Mouse (Mus musculus) thymus, postnatal 36 days (tissue): ENCODE data around the gene Fank1.

ENCODE experiments used
- DNase-seq, 2 experiments: peaks; one replicate each; pipeline ENCODE4 v3.0.0; 2022; ENCODE audit warnings: mixed read lengths in 2 of 2

The Fank1 gene

DNA sequence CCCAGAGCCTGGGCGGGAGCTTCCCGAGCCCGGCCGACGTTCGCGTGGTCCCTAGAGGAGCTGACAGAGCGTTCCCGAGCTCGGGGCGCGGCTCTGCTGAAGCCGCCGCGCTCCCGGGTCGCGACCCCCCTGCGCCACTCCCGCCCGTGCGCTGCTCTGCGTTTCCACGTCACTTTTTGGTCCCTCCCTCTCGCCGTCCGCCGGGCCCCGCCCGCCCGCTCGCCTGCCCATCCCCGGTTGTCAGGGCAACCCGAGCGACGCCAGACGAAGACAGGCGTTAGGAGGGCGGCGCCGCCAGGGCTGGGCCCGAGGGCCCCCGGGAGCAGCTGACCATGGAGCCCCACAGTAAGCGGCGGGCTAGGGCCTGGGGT lies at the start of gene Fank1:
Gene Fank1 (plus strand): TSS at position 236 of the 371 bp plus-strand sequence.
- DNase-seq: peak; percentile 87 to 90

DNA sequence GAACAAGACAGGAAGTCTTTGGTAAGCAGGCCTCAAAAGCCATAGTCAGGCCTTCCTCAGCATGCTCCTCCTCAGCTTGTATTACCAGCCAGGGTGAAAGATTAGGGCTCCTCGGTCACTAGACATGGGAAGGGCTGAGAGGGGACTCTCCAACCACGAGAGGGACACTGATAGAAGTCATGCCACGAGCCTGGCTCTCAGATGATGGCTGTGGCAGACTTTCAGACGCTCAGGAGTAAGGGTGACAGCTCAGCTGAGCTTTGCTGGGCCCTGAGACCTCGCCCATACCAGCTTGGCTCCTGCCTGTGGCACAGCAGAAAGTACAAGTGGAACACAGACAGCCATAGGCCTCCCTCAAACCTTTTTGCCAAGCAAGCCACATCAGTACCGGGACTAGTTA lies 49.6 kb upstream of the Fank1 start:
- no peak for DNase-seq

DNA sequence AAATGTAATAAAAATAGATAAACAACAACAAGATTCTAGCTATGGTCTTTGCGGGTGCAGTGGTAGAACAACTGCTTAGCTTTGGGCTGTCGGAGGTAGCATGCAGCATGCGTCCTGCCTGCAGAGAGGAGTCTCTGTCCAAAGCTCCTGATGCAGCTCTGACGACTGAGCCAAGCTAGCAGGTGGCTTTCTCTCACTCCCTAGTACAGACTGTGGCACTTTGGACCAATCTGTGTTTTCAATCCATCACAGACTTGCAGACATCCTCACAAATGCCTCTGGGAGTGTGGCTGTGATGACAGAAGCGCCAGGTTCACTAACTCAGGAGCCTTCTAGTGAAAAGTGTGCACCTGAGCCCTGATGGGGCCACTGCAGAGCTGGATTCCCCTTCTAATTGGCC lies 47.3 kb upstream of the Fank1 start:
- DNase-seq: no peak

DNA sequence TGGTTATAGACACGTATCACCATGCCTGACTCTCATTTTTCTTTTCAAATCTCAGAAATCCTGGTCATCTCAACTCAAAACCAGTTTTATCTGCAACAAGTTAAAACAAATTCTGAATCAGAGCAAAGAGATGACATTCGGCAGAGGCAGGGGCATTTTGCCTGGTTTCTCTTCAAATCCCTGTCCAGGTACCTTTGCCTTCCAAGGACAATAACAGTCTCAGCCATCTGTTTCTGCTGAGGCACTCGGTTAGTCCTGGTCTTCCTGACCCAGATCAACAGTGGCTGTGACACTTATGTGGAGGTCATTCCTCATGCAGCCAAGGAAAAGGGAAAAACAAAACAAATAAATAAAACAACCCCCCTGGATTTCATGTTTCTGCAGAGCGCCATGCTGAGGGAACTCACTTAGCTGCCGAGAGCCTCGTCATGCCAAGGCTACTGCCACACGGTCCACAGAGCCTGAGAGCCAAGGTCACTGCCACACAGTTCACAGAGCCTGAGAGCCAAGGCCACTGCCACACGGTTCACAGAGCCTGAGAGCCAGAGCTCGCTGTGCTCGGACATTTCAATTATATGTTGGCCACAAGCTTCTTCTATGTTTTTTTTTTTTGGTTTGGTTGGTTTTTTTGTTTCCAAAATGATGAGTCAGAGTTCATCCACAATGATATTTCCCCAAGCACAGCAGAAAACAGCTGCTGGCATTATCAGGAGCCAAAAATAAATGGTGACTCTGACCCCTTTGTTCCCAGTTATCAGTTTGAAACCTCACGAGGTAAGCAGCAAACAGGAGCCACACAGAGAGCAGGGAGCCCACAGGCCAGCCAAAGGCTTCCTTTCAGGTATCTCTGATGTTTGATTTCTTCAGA lies 46.1 kb upstream of the Fank1 start:
- DNase-seq: no peak

DNA sequence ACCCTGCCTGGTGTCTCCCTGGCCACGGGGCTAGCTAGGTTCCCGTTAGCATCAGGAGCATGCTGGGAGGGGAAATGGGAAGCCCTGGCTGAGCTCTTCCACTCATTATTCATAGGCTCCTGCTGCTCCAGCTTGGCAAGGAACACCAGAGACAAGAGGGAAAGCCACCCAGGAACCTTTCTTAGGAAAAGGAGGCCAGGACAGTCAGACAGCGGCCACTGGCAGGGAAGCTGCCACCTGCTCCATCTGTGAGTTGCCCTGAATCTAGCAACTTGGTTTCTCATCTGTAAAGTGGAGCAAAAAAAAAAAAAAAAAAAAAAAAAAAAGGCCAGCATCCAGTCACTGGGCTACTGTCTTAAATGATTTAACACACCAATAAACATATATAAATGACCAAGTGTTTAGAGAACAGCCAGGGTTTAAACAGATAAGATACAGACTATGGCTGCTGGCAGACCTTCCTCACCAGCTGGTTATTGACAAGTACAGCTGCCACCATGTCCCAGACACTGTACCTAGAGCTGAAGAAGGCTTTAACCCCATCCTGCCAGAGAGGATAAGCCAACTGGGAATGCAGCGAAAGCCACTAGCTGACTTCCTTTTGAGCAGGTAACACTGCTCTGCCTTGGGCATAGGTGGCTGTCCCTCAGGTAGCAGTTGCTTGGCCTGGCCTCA lies 44.6 kb upstream of the Fank1 start:
- DNase-seq: no peak

GRCm38 (mm10) chr7:133740558-133740957 lies 36.1 kb upstream of the Fank1 start:
- no peak for DNase-seq

DNA sequence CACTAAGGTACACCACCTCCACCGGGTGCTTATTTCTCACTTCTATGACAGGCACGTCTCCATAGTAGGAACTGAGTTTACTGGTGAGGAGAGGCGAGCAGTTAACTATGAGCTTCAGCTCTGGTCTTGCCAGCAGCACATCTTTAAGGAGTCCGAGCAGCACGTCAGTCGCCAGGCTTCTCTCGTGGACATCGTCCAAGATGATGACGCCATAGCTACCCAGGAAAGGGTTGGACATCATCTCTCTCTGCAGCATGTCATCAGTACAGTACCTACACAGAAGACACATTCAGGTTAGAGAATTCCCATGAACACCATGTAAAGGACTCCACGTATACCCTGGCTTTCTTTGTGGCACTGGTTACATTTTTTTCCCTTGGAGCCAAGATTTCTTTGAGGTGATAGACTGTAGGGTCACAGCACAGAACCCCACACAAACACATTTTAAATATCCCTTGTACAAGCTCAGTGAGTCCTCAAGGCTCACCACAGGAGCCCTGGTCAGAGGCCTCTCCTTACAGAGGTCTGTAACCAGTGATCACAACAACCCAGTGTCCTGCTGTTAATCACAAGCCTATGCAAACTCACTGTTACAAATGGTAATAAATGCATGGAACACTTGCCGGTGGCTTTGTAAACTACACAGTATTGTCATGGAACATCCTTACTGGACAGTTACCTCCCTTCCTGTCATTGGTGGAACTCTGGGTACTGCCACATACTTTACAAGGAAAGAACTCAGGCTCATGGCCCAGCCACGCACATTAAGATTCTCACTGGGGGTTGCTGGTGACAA lies 33.9 kb upstream of the Fank1 start:
- DNase-seq: no peak

DNA sequence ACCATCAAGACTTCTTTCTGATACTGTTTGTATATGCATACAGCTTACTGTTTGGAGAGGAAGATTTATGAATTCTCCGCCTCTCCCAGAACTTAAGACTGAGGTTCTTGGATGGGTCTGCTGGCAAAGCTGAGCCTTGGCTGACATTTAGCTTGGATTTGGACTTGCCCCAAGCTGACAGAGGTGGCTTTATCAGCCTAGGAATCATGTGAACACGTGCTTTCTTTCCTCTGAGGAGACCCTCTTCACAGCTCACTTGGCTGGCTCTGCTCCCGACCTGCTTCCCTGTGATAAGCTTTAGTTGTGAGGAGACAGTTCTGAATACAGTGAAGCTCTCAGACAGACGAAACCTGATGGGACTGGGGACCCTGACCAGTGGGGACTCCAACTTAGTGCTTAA lies 33.0 kb upstream of the Fank1 start:
- DNase-seq: no peak

DNA sequence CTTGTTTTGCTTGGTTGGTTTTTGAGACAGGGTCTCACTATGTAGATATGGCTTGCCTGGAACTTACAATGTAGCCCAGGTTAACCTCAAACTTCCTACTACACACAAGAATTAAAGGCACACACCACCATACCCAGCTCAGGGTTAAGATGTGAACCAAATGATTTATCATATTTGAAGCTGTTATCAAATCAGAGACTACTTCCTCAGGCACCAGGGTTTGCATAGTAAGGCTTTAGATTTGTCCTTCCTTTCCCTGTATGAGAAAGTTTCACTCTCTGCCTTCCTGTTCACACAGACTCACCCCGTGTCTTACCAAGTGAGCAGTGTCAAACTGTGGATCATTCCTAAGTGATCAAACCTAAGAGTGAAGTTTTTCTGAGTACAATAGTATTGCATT lies 32.5 kb upstream of the Fank1 start:
- DNase-seq: no peak

DNA sequence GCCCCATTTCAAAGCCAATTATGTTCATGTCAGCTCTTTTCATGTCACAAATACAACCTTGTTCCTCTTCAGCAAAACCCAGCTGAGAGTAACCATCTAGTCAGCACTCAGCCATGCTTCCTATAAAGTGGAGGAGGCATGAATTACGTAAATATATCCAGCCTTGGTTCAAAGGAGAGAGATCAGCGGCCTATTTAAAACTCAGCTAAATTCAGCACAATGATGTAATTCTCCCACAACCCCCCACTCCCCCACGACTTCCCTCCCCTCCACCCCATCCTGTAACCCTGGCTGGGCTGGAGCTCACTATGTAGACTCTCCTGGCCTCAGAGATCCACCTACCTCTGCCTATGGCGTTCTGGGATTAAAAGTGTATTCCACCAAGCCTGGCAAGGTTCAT lies 32.0 kb upstream of the Fank1 start:
- DNase-seq: no peak

DNA sequence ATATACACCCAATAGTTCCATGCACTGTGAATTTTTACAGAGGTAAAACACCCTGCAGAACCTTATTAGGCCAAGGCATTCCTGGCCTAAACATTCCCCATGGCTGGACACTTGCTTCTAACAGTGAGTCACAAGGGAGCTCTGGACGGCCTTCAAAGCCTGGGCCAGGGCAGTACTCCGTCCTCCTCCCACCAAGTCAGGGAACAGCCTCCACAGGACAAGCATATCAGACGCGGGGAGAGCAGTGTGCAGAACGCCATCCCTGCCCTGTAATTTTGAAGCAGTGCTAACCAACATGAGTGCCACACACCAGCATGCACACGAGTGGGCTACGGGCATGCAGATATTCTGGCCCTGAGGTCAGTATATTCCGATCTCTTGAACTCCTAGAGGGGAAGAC lies 29.3 kb upstream of the Fank1 start:
- no peak for DNase-seq

DNA sequence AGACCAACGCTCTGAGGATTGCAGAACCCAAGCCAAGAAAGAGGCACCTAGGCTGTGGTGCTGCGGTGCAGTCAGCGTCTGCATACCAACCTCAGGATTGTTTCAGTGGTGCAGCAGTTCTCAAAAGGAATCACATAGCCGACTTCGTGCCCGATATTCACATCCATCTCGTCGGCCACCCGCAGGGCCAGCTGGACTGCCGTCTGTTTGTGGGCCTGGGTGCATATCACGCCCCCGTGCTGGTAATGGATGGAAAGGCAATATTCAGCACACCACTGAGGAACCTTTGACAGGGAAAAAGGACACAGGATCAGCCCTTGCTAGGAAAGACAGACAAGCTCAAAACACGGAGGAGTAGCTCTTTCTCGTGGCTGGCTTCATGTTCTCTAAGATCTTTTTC lies 27.9 kb upstream of the Fank1 start:
- no peak for DNase-seq

DNA sequence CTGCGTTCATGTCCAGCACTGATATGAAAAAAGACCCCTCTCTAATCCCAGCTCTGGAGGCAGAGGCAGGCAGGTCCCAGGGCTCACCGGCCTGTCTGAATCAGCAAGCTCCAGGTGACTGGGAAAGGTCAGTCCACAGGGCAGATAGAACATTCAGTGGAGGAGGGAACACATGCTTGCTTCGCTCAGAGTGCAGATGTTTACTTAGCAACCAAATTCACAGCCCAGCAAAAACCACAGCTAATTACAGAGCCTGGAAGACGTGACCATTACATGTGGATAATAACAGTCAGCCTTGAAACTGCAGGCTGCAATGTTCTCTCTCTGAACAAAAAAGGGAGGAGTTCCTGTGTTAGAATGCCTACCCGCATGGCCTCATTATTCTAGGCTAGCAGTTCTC lies 26.0 kb upstream of the Fank1 start:
- DNase-seq: no peak

- no peak for DNase-seq
Observed at GRCm38 (mm10) chr7:133751163-133751562, 25.5 kb upstream of the Fank1 start.

DNA sequence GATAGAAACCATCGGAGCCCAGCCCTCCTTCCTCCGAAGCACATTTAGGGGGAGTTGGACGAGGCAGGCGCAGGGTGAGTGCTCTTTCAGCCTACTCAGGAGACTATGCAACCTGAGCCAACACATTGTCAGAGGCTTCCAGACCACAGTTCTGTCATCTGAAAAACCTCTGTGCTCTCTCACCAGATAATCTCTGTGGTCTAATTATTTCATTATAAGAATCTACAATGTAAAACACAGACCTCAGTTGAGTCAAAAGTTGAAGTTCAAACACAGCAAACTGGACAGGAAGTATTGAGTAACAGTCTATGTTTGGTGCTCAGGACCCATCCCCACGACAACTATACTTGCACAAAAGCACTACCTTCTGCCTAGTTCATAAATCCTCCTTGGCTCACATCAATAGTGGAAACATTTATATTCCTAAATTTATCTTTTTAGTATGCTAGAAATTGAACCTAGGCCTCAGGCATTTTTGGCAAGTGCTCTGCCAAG lies 18.7 kb upstream of the Fank1 start:
- DNase-seq: no peak

DNA sequence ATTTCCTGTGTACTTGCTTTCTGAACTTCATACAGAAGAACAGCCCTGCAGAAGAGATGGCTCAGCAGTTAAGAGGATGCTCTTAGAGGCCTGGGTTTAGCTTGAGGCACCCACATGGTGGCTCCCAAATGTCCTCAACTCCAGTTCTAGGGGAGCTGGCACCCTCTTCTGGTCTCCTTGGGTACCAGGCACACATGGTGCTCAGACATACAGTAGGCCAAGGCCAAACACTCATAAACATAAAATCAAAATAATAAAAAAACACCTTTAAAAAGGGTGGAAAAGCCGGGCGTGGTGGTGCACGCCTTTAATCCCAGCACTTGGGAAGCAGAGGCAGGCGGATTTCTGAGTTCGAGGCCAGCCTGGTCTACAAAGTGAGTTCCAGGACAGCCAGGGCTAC lies 17.9 kb upstream of the Fank1 start:
- DNase-seq: no peak

DNA sequence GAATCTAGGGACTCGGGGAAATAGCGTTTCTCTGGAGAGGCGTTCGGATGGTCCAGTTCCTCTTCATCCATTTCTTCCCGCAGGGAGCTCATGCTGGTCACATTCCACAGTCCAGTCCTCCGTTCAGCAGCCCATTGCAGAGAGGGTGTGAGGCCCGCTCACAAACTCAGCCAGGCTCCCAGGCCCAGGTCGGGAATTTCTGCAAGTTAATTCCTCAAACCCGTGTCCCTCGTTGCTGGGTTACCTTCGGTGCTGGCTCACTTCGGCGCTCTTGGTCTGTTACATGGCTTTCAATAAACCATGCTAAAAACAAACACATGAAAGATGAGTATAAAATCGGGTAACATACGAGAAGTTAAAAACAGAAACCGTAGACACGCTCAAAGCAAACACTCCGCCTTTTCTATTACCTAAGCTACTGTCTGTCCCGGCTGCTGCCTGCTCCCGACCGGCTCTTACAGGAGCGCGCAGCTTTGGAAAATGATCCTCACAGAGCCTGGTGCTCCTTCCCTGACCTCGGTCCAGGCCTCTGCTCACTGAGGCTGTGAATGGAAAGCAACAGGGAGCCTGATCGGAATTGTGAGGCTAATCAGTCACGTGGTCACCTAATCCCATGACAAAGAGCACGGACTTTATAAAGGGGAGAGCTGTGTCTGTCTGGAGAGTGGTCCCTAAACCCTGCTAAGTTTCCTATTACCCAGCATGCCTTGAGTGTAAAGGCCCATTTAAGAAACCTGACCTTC lies 16.9 kb upstream of the Fank1 start:
- DNase-seq: no peak

- DNase-seq: no peak
Observed at GRCm38 (mm10) chr7:133762696-133763095, 14.0 kb upstream of the Fank1 start.

- no peak for DNase-seq
Observed at GRCm38 (mm10) chr7:133764425-133764824, 12.2 kb upstream of the Fank1 start.

- DNase-seq: no peak
Observed at GRCm38 (mm10) chr7:133765240-133765848, 11.3 kb upstream of the Fank1 start.

DNA sequence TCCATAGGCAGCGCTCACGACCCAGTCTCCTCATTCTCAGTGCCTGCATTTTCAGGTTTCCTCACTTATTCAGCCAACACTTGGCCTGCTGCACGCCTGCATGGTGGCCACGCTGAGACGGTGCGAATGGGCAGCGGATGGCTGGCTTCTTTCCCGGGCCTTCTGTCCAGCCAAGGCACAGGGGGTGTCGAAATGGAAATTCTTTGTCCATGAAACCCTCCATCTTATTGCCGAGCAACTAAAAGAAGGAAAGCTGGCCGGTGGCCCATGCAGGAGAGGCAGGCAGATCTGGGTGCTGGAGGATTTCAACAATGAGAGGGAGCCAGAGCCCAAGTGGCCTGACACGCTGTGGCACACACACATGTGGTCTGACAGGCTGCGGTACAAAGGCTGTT lies 10.8 kb upstream of the Fank1 start:
- DNase-seq: no peak

- DNase-seq: no peak
Observed at GRCm38 (mm10) chr7:133768027-133768426, 8.6 kb upstream of the Fank1 start.
